Mouse (Mus musculus) left cerebral cortex, postnatal 4 days (tissue): ENCODE data around the gene Vps4b. TPM values are rescaled to one million over a fixed set of nuclear protein-coding genes. Genes with fewer than 3 reads are reported as not detected.
"Not testable (repeated sequence)": the region's sequence is repeated elsewhere in the genome, so short reads cannot be mapped to it uniquely, and the experiment has no call there.

ENCODE experiments used
- DNase-seq: peaks from one replicate; pipeline ENCODE4 v3.0.0-alpha.2; 2022
- intact Hi-C: fragments of 180-260 bp; cut with DNase I; formaldehyde crosslinking; loops from one replicate; pipeline ENCODE4 v1.15.1; 2025
- total RNA-seq, 2 experiments: library from RNA; stranded (reverse); gene quantifications; 2 replicates each; pipeline ENCODE4 v1.2.3; 2021

The Vps4b gene
- total RNA-seq, 2 experiments from 2014 or later = 48.8 to 52.3 TPM

GRCm38 (mm10) chr1:106758734-106759571 lies 37.6 kb downstream of the Vps4b start:
- peak; percentile 19 for DNase-seq
- intact Hi-C loops = no loop called here

- no peak for DNase-seq
- intact Hi-C loops = no loop called here
These were observed 39.9 kb downstream of the Vps4b start for GRCm38 (mm10) chr1:106756633-106757032.

GRCm38 (mm10) chr1:106752013-106752412 lies 44.5 kb downstream of the Vps4b start:
- no peak for DNase-seq
- intact Hi-C loops = no loop called here

- DNase-seq = no peak
- intact Hi-C loops = no loop called here
These were observed 45.9 kb downstream of the Vps4b start for GRCm38 (mm10) chr1:106750656-106751055.

- no peak for DNase-seq
- intact Hi-C loops = no loop called here
These were observed 47.8 kb downstream of the Vps4b start for GRCm38 (mm10) chr1:106748555-106749315.

DNA sequence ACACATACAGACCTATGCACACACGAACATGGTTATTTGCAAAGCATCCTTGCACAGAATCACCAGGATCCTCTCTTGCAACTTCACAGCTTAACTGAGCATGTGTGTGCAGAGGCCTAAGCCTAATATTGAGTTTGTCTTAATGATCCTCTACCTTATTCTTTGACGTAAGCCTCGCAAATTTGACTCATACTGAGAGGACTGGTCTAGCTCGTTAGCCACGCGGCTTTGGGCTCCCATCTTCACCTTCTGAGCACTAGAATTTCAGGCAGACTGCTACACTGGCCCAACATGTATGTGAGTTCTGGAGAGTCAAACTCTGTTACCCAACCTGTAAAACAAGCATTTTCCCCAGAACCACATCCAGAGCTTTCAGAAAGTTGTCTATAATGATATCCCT lies 53.5 kb downstream of the Vps4b start:
- intact Hi-C loops = no loop called here
- no peak for DNase-seq

DNA sequence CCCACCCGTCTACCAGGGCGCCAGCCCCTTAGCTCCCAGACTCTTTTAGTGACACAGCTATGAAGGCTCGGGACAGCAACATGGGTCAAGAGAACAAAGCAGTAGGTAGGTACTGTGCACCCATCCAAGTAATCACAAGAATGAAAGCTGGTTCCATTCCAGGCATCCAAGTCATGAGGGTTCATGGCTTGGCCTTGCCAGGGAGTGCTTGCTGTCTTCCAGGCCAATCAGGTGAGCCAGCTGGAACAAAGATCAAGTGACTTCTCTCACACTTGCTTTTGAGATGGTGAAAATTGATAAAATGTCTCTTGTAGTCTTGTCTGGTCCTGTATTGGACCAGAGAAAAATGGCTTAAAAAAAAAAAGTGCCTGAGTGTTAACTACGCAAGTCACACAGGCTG lies 55.8 kb downstream of the Vps4b start:
- intact Hi-C loops = no loop called here
- no peak for DNase-seq

DNA sequence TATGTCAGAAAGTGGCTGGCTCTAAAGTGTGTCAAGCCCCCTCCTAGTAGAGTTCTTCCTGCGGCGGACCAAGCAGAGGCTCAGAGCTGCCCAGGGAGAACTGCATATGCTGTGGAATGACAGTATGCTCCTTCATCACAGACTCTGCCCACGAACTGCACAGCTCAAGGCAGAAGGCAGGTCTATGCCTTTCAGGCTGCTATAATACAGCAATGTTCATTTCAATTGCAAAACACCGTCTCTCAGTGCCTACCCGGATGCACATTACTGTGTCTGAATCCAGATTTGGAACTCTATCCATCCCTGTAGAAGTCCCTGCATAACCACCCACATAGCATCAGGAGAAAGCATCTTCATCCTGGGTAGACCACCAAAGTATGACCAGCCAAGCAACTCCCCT lies 56.7 kb downstream of the Vps4b start:
- no peak for DNase-seq
- intact Hi-C loops = no loop called here

- intact Hi-C loops = no loop called here
These were observed 58.4 kb downstream of the Vps4b start for GRCm38 (mm10) chr1:106738092-106738491.

GRCm38 (mm10) chr1:106736211-106736610 lies 60.3 kb downstream of the Vps4b start:
- intact Hi-C loops = no loop called here
- peak; percentile 30 for DNase-seq

More at GRCm38 (mm10) chr1:106738092-106738491, 58.4 kb downstream of the Vps4b start:
- no peak for DNase-seq

DNA sequence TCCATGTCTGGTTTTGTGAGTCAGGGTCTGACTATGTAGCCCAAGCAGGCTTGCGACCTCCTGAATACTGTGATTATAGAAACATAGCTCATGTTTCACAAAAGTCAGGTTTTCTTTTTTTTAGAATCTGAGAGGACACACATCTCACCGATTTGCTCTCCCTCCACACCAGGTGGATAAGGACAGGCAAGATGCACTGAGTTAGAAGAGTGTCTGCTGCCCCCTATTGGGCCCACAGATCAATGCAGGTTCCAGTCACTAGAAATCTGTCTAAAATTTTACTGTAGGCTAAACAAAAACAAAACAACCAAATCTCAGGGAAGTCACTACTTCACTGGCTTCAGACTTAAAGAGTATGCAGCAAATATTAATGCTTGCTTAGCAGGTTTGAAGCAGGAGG lies 60.9 kb downstream of the Vps4b start:
- intact Hi-C loops = no loop called here
- peak; percentile 58 for DNase-seq

DNA sequence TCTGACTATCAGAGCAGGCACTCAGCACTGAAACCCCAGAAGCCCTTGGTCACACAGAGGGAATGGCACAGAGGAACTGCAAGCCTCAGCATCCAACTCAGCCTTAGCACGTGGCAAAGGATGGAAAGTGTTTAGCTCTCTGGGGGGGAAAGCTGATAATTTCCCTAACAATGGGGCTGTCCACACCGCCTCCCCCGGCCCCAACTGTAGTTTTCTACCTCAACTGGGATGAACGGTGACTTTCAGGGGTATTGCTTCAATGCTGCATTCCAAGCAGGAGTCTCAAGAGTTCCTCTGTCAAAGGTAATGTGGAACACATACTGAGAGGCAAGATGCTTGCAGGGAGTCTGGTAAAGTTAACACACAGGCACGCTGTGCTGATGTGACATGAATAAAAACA lies 74.5 kb downstream of the Vps4b start:
- intact Hi-C loops = no loop called here

DNA sequence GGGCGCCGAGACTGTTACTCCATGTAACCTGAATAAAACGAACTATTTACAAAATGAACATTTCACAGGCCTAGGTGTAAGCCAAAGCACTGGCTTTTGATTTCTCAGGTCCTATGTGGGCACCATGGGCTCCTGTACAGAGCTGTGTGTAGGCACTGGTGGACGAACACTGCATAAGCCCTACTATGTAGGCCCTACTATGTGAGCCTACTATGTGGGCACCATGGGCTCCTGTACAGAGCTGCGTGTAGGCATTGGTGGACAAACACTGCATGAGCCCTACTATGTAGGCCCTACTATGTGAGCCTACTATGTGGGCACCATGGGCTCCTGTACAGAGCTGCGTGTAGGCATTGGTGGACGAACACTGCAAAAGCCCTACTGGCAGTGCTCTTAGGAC lies 78.8 kb downstream of the Vps4b start:
- DNase-seq = not testable (repeated sequence)
- intact Hi-C loops = loop anchor here (2.0 to 10.0 kb wide), 3 partner anchors 173 to 291 kb away; no protein-coding TSS in a partner anchor

More for the DNA sequence above, 74.5 kb downstream of the Vps4b start:
- no peak for DNase-seq

GRCm38 (mm10) chr1:106717071-106717601 lies 79.4 kb downstream of the Vps4b start:
- peak; percentile 82 for DNase-seq
- intact Hi-C loops = loop anchor here (2.0 to 10.0 kb wide), 3 partner anchors 172 to 290 kb away; no protein-coding TSS in a partner anchor

DNA sequence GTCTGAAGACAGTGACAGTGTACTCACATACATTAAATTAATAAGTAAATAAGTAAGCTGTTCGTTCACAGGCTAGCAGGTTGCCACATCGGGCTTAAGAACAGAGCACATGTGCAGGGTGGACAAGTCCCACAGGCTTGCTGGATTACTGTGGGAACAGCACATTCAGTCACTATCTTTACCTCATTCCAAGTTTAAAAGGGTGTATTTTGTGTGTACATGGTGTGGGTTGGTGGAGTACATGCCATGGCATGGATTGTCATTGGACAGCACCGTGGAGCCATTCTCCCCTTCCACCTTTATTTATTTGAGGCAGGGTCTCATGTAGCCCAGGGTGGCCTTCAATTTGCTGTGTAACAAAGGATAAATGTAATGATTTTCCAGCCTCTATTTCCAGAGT lies 80.4 kb downstream of the Vps4b start:
- intact Hi-C loops = loop anchor here (2.0 to 10.0 kb wide), 3 partner anchors 171 to 289 kb away; no protein-coding TSS in a partner anchor
- DNase-seq = no peak

- intact Hi-C loops = loop anchor here (2.0 to 10.0 kb wide), 3 partner anchors 171 to 289 kb away; no protein-coding TSS in a partner anchor
- DNase-seq = no peak
These were observed 81.1 kb downstream of the Vps4b start for GRCm38 (mm10) chr1:106715111-106716083.

DNA sequence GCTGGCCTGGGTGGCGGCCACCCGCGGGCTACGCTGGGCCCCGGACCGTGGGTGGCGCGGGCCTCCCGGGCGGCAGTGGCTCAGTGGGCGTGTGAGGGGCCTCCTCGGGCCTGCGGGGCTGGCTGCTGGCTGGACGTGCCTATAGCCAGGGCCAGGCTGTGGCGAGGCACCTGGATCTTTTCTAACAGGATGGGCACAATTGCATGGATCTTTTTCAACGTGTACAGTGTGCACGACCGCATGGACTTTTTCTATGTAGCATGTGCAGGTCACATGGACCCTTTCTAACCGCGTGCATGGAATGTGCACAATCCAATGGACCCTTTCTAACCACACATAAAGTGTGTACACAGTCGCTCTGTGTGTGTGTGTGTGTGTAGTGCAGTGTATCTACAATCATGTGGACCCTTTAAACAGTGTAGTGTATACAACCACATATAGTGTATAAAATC lies 82.0 kb downstream of the Vps4b start:
- DNase-seq = no peak
- intact Hi-C loops = loop anchor here (5.0 to 10.0 kb wide), 3 partner anchors 107 to 200 kb away; no protein-coding TSS in a partner anchor
